Mouse (Mus musculus): Measurements from ENCODE around the gene Ncbp1. TPM values are rescaled to one million over a fixed set of nuclear protein-coding genes. Genes with fewer than 3 reads are reported as not detected.
A peak's percentile ranks its signal among the peaks of the same experiment; 100 is the strongest.

Gene Ncbp1
- polyA plus RNA-seq, 1 experiment from 2014 or later, result 65.6 TPM

DNA sequence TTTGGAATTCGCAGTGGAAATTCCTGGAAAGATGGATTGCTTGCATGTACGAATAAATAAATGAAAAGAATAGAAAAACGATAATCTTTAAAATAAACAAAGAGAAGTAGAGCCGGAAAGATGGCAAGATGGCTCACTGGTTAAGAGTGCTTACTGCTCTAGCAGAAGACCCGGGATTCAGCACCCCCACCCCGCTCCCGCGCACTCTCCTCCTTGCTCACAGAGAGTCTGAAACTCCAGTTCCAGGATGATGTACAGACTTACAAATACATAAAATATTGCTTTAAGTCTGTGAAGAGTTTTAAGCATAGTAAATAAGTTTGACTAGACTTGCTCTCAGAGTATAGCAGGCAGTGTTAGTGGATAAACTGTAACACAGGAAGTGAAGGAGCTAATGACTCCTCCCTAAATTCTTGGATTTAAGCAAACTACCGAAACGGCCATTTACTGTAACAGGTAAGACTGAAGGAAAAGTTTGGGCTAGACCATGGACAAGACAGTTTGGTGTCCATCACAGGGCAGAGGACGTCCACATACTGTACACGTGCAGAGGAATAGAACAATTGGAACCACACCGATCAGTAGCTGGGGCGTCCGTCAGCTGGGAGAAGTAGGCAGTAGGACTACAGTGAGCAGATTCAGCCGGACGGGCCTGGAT, 655 bp upstream of the Ncbp1 start:
- Histone ChIP-seq H3K4me1 (replicated peaks) (peaks cover 10% of the 10 kb centered on the region; the same call in 1 of the 2 replicates), H3K27me3 (replicated peaks) (no peaks in the 10 kb centered on the region), H3K9me3 (no peaks in the 10 kb centered on the region), H3K4me3 (replicated peaks) (peak overlapping the region; percentile 76), H3K27ac (peak overlapping the region; percentile 99), H3K4me2 (replicated peaks) (peak overlapping the region; percentile 69), H3K36me3 (0 out of 2 replicates have a peak, but pooled peaks cover 5% of the 10 kb centered on the region), H3K9ac (peak overlapping the region; percentile 82)
- ATAC-seq, result peak; percentile 70
- 4% methylated on average over 17 of the region's 17 CpGs for WGBS

DNA sequence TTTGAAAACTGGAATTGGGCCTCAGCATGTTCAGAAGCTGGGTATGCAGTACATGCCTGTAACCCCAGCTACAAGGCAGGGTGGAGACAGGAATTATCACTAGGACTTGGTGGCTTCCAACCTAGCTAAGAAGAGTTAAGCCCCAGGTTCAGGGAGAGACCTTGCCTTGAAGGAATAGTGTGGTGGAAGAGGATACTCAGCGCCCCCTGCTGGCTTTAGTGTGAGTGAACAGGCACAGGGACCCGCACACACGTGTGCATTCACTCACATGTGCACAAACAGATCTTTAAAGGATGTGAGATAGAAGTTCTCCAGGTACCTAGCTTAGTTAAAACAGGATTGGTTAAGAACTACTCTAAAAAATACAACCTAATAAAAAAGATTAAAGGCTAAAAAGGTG, 5.9 kb downstream of the Ncbp1 start:
- Histone ChIP-seq H3K27me3 (replicated peaks) (no peaks in the 10 kb centered on the region), H3K4me1 (replicated peaks) (peaks cover 7% of the 10 kb centered on the region; the same call in 1 of the 2 replicates), H3K9me3 (no peaks in the 10 kb centered on the region), H3K4me3 (replicated peaks) (no peak overlapping the region), H3K27ac (no peak overlapping the region), H3K9ac (no peak overlapping the region), H3K36me3 (0 out of 2 replicates have a peak, but pooled peaks cover 2% of the 10 kb centered on the region), H3K4me2 (replicated peaks) (no peak overlapping the region)
- ATAC-seq, result no peak
- 71% methylated on average over 3 of the region's 3 CpGs for WGBS

DNA sequence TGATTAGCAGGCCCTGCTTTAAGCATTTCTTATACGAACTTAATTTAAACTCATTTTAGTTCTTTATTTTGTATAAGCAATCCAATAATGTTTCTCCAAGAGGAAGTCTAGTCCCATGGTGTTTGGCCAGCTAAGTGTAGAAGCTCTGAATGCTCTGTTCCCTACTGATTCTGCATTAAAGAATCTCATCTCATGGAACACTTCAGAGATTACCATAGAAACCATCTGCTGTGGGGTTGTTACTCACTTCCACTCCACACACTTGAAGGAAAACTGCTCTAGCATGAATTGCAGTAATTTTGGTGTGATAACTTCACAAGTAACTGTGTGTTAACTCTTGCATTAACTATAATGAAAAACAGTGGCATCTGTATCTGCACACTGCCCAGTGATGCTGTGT, 8.5 kb downstream of the Ncbp1 start:
- H3K9ac ChIP-seq, result no peak overlapping the region
- H3K27me3 ChIP-seq (replicated peaks), result no peaks in the 10 kb centered on the region
- H3K4me2 ChIP-seq (replicated peaks), result no peak overlapping the region
- H3K27ac ChIP-seq, result no peak overlapping the region
- H3K36me3 ChIP-seq, result peaks cover 8% of the 10 kb centered on the region
- no peaks in the 10 kb centered on the region for H3K4me1 ChIP-seq (replicated peaks)
- H3K9me3 ChIP-seq, result no peaks in the 10 kb centered on the region
- no peak overlapping the region for H3K4me3 ChIP-seq (replicated peaks)
- WGBS, result 93% methylated on average over 1 of the region's 1 CpGs
- ATAC-seq, result no peak

DNA sequence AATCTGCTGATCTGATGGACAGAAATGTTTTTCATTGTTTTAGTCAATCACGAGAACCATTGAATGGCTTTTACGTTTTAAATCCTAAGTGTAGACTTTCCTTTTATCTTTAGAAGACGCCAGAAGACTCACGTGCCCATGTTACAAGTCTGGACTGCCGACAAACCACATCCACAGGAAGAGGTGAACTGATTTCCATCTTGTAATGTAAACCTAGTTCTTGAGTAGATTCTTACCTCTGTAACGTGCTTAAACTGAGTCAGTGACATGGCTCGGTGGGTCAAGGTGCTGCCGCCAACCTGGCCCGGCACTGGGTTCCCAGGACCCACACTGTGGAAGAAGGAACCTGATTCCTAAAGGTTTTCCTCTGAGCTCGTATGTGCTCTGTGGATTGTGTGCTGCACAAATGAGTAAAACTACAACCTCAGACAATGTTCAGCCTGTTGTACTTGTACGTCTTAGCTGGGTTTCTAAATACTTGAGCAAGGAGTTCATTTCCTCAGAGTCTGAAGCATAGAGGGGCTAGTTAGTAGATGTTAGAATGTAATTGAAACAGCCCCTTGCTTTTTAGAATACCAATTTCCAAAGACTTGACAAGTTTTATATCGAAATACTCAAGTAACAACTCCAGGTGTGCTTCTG, 13.6 kb downstream of the Ncbp1 start:
- peaks cover 30% of the 10 kb centered on the region for H3K36me3 ChIP-seq
- no peak overlapping the region for H3K9ac ChIP-seq
- no peak for ATAC-seq
- H3K4me2 ChIP-seq (replicated peaks), result no peak overlapping the region
- no peak overlapping the region for H3K27ac ChIP-seq
- H3K9me3 ChIP-seq, result no peaks in the 10 kb centered on the region
- no peak overlapping the region for H3K4me3 ChIP-seq (replicated peaks)
- no peaks in the 10 kb centered on the region for H3K27me3 ChIP-seq (replicated peaks)
- WGBS, result 93% methylated on average over 12 of the region's 12 CpGs
- no peaks in the 10 kb centered on the region for H3K4me1 ChIP-seq (replicated peaks)

DNA sequence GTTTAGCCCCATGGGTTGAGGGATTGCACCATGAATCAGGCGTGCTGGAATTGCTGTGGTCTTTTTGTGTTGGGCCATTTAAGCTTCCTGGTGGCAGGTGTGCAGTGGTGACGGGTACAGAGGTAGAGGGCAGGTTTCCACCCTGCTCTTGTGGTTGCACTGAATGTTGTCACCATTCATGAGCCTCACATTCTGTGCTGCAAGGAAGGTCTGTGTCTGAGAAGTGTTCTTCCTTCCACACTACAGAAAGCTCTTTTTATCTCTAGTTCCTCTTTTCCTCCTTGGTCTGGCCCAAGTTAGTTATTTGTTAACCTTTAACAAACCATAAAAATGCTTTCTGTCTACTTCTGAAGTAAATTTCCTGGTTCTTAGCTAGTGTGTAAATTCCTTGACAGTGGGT, 25.6 kb downstream of the Ncbp1 start:
- Histone ChIP-seq H3K27ac (peak overlapping the region; percentile 58), H3K9ac (no peak overlapping the region), H3K4me3 (replicated peaks) (no peak overlapping the region), H3K9me3 (no peaks in the 10 kb centered on the region), H3K36me3 (peaks cover 27% of the 10 kb centered on the region), H3K27me3 (replicated peaks) (no peaks in the 10 kb centered on the region), H3K4me1 (replicated peaks) (0 out of 2 replicates have a peak, but pooled peaks cover 4% of the 10 kb centered on the region), H3K4me2 (replicated peaks) (no peak overlapping the region)
- peak; percentile 71 for ATAC-seq
- WGBS, result 66% methylated on average over 2 of the region's 2 CpGs

DNA sequence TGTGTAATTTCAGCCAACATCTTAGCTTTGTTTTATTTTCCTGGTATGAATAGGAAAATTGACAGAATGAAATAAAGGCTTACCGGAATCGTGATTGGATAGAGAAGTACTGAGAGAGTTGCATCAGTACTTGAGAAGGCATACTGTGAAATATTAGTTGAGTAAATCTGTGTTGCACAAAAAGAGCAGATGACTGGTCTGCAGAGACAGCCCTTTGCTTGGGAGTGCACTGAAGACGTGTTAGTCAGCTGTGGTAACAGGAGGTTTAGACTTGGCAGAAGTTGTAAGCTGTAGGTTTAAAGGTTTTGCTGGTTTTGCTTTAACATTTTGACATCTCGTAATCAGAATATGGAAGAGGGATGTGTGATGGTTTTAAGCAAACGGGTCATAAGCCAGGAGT, 27.4 kb downstream of the Ncbp1 start:
- no peak overlapping the region for H3K27ac ChIP-seq
- no peak overlapping the region for H3K4me2 ChIP-seq (replicated peaks)
- WGBS, result 89% methylated on average over 5 of the region's 5 CpGs
- no peaks in the 10 kb centered on the region for H3K9me3 ChIP-seq
- H3K27me3 ChIP-seq (replicated peaks), result no peaks in the 10 kb centered on the region
- H3K36me3 ChIP-seq, result peaks cover 38% of the 10 kb centered on the region
- no peak overlapping the region for H3K4me3 ChIP-seq (replicated peaks)
- ATAC-seq, result no peak
- H3K9ac ChIP-seq, result no peak overlapping the region
- 0 out of 2 replicates have a peak, but pooled peaks cover 4% of the 10 kb centered on the region for H3K4me1 ChIP-seq (replicated peaks)

DNA sequence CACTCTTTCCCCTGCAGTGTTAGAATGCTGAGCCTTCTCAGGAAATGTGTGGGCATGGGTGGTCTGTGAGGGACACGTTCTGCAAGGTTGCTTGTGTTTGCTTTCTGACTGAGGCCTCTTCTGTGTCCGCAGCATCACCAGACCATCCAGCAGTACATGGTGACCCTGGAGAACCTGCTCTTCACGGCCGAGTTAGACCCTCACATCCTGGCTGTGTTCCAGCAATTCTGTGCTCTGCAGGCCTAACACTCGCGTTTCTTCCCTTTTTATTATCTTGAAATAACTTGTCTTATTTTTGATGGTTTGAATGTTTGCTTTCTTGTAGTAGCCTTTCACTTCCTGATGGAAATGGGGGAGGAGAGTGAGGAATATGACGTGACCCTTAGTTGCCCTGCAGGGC, 33.3 kb downstream of the Ncbp1 start:
- Histone ChIP-seq H3K9ac (no peak overlapping the region), H3K9me3 (no peaks in the 10 kb centered on the region), H3K4me1 (replicated peaks) (no peaks in the 10 kb centered on the region), H3K4me3 (replicated peaks) (no peak overlapping the region), H3K4me2 (replicated peaks) (no peak overlapping the region), H3K36me3 (peaks cover 43% of the 10 kb centered on the region), H3K27ac (no peak overlapping the region), H3K27me3 (replicated peaks) (no peaks in the 10 kb centered on the region)
- WGBS, result 70% methylated on average over 7 of the region's 7 CpGs
- ATAC-seq, result no peak

DNA sequence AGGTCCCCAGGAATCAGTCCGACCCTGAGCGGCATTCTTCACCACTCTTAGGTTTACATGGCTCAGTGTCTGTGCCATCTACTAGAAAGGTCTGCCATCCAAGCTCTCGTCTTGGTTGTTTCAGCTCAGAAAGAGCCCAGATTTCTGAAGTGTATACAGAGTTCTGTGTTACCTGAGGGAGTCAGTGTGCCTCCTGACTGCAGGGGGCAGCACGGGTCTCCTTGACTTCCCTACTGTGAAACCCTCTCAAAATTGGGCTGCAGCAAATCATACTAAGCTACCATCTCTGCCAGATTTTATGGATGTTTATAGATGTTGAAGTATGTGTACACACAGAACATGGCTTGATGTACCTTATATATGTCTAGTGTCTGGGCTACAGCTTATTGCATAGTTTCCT, 37.9 kb downstream of the Ncbp1 start:
- ATAC-seq, result no peak
- no peaks in the 10 kb centered on the region for H3K4me1 ChIP-seq (replicated peaks)
- WGBS, result 74% methylated on average over 4 of the region's 4 CpGs

DNA sequence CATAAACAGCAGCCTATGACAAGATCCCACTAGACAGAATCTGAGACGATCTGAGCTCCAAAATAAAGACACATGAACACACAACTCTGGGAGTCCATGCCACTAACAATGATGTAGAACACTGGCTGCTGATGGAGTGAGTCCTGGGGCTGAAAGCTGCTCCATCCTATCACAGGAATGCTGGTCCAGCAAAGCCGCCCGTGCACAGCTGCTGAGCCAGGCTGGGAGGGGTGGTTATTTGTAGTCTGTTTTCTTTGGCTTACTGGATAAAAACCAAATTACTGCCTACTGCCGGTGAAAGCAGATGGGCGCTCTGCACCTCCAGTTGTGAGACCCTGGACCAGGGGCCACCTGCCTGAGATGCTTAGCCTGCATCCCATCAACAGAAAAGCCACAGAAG, 38.6 kb downstream of the Ncbp1 start:
- Histone ChIP-seq H3K27ac (no peak overlapping the region), H3K9ac (no peak overlapping the region), H3K4me3 (replicated peaks) (no peak overlapping the region), H3K36me3 (peaks cover 20% of the 10 kb centered on the region), H3K27me3 (replicated peaks) (no peaks in the 10 kb centered on the region), H3K9me3 (no peaks in the 10 kb centered on the region), H3K4me2 (replicated peaks) (no peak overlapping the region), H3K4me1 (replicated peaks) (no peaks in the 10 kb centered on the region)
- ATAC-seq, result no peak
- 75% methylated on average over 5 of the region's 5 CpGs for WGBS

More for the DNA sequence above, 37.9 kb downstream of the Ncbp1 start:
- H3K27ac ChIP-seq, result no peak overlapping the region
- H3K4me2 ChIP-seq (replicated peaks), result no peak overlapping the region
- no peak overlapping the region for H3K4me3 ChIP-seq (replicated peaks)
- H3K9me3 ChIP-seq, result no peaks in the 10 kb centered on the region
- H3K9ac ChIP-seq, result no peak overlapping the region
- no peaks in the 10 kb centered on the region for H3K27me3 ChIP-seq (replicated peaks)
- H3K36me3 ChIP-seq, result peaks cover 26% of the 10 kb centered on the region

DNA sequence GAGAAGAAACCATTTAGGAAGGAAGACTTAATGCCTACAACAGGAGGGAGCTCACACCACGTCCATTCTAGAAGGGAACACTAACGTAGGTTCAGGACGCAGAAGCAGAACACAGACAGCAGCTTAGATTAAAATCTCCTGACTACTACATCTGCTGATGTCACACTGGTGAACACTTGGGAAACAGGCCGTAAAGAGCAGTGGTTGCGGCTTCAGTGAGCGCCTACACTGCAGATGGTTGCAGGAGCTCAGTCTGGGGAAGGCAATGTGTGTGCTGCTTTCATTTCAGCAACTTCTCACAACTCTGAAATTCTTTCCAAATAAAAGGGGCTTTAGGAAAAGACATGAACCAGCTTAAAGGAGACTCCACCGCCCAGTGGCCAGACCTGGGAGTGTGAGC, 39.1 kb downstream of the Ncbp1 start:
- 84% methylated on average over 7 of the region's 7 CpGs for WGBS
- H3K9ac ChIP-seq, result no peak overlapping the region
- no peaks in the 10 kb centered on the region for H3K4me1 ChIP-seq (replicated peaks)
- H3K9me3 ChIP-seq, result no peaks in the 10 kb centered on the region
- no peak overlapping the region for H3K27ac ChIP-seq
- no peak overlapping the region for H3K4me3 ChIP-seq (replicated peaks)
- no peak overlapping the region for H3K4me2 ChIP-seq (replicated peaks)
- ATAC-seq, result no peak
- no peaks in the 10 kb centered on the region for H3K27me3 ChIP-seq (replicated peaks)
- peaks cover 22% of the 10 kb centered on the region for H3K36me3 ChIP-seq

DNA sequence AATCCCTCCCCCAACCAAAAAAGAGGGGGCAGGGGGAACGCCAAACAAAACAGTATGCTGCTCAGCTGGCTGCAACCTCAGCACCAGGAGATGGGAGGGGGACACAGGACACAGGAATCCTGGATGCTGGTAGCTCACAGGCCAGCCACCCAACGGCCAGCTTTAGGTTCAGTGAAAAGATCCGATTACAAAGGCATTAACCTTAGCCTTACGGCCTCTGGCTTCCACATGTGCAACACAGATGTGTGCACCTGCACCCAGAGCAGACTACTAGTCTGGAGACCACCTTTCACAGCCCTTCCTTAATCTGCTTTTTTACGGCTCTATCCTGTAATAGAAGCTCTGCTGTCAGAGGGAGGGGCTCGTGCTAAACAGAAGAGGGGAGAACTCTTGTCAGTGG, 42.8 kb downstream of the Ncbp1 start:
- H3K4me3 ChIP-seq (replicated peaks), result no peak overlapping the region
- no peak for ATAC-seq
- no peaks in the 10 kb centered on the region for H3K4me1 ChIP-seq (replicated peaks)
- H3K27me3 ChIP-seq (replicated peaks), result no peaks in the 10 kb centered on the region
- H3K4me2 ChIP-seq (replicated peaks), result no peak overlapping the region
- no peak overlapping the region for H3K27ac ChIP-seq
- no peak overlapping the region for H3K9ac ChIP-seq
- H3K36me3 ChIP-seq, result peaks cover 27% of the 10 kb centered on the region
- WGBS, result 60% methylated on average over 6 of the region's 6 CpGs
- no peaks in the 10 kb centered on the region for H3K9me3 ChIP-seq

DNA sequence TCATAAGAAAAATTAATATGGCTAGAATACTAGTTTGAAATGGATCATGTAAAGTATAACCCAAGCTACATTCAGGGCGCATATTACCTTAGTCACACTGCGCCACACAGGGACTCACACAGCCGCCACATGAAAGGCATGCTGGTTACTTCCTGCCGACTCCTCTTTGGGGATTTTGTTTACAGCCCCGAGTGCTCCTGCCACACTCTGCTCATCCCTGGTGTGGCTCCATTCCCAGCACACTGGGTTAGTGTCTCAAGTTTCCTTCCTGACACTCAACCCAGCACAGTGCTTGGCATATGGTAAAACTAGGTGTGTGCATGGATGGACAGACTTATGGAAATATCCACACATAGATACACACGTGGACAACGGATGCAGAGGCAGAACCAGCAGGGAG, 43.8 kb downstream of the Ncbp1 start:
- no peak overlapping the region for H3K4me2 ChIP-seq (replicated peaks)
- ATAC-seq, result no peak
- 82% methylated on average over 7 of the region's 7 CpGs for WGBS
- no peaks in the 10 kb centered on the region for H3K27me3 ChIP-seq (replicated peaks)
- H3K4me3 ChIP-seq (replicated peaks), result no peak overlapping the region
- no peaks in the 10 kb centered on the region for H3K9me3 ChIP-seq
- no peak overlapping the region for H3K9ac ChIP-seq
- peaks cover 27% of the 10 kb centered on the region for H3K36me3 ChIP-seq
- H3K4me1 ChIP-seq (replicated peaks), result no peaks in the 10 kb centered on the region
- no peak overlapping the region for H3K27ac ChIP-seq

DNA sequence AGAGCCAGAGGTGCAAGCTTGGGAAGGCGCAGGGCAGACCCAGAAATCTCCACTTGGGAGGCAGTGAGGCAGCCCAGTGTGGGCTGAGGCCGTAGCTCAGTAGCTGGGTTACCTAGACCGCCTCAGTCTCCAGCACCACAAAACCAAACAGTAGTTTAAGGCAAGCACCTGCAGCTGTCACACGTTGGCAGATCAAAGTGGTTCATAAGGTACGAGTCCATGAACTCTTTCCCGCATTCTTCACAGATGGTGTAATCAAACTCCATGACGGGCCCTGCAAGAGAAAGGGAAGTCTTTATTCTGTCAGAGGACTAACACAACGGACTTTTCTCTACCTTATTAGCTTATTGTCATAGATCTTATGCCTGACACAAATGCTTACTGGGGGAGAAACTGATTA, 47.0 kb downstream of the Ncbp1 start:
- no peak overlapping the region for H3K4me2 ChIP-seq (replicated peaks)
- H3K27ac ChIP-seq, result no peak overlapping the region
- no peak overlapping the region for H3K4me3 ChIP-seq (replicated peaks)
- H3K9me3 ChIP-seq, result no peaks in the 10 kb centered on the region
- H3K27me3 ChIP-seq (replicated peaks), result no peaks in the 10 kb centered on the region
- no peaks in the 10 kb centered on the region for H3K4me1 ChIP-seq (replicated peaks)
- 57% methylated on average over 8 of the region's 8 CpGs for WGBS
- no peak overlapping the region for H3K9ac ChIP-seq
- peaks cover 28% of the 10 kb centered on the region for H3K36me3 ChIP-seq
- ATAC-seq, result peak; percentile 28; the same call in 1 of the 2 replicates
